Mouse (Mus musculus) hindbrain, embryonic 16.5 days (tissue): ENCODE data around the gene Zswim7. TPM values are rescaled to one million over a fixed set of nuclear protein-coding genes. Genes with fewer than 3 reads are reported as not detected.
A peak's percentile ranks its signal among the peaks of the same experiment; 100 is the strongest.

Experiments used
- ATAC-seq: fragments of 200-750 bp; cut with Nextera tagmentation; 2 replicates; pipeline ENCODE4 v1.8.0; 2017; ENCODE audit warnings: moderate TSS enrichment, moderate library complexity
- H3K27ac ChIP-seq: fragments of 300-500 bp; sonication (generic); 2 replicates; pipeline ENCODE4 v1.5.1; 2014; ENCODE audit warnings: low read depth, mild to moderate bottlenecking, control low read depth, low read length, moderate library complexity
- H3K27me3 ChIP-seq: fragments of 300-500 bp; sonication (generic); replicated peaks from 2 replicates; pipeline ENCODE4 v1.6.1; 2014; ENCODE audit warnings: low read length; ENCODE audit not compliant: control insufficient read depth, insufficient read depth
- H3K36me3 ChIP-seq: fragments of 300-500 bp; sonication (generic); 2 replicates; pipeline ENCODE4 v1.6.1; 2014; ENCODE audit warnings: mild to moderate bottlenecking, low read length, moderate library complexity, mixed read lengths; ENCODE audit not compliant: control insufficient read depth, insufficient read depth
- H3K4me1 ChIP-seq: fragments of 300-500 bp; sonication (generic); 2 replicates; pipeline ENCODE4 v1.6.1; 2014; ENCODE audit warnings: low read depth, low read length; ENCODE audit not compliant: control insufficient read depth, insufficient read depth
- H3K4me2 ChIP-seq: fragments of 300-500 bp; sonication (generic); 2 replicates; pipeline ENCODE4 v1.6.1; 2014; ENCODE audit warnings: mild to moderate bottlenecking, low read length, control low read depth, moderate library complexity
- H3K4me3 ChIP-seq: fragments of 300-500 bp; sonication (generic); 2 replicates; pipeline ENCODE4 v1.5.1; 2014; ENCODE audit warnings: mild to moderate bottlenecking, low read length, control low read depth, moderate library complexity
- H3K9ac ChIP-seq: fragments of 300-500 bp; sonication (generic); 2 replicates; pipeline ENCODE4 v1.6.1; 2014; ENCODE audit warnings: low read depth, mild to moderate bottlenecking, control low read depth, low read length, moderate library complexity
- H3K9me3 ChIP-seq: fragments of 300-500 bp; sonication (generic); 2 replicates; pipeline ENCODE4 v1.6.1; 2014; ENCODE audit warnings: mild to moderate bottlenecking, low read length, moderate library complexity; ENCODE audit not compliant: control insufficient read depth
- WGBS: fragments of 180-500 bp; shearing (Covaris S2); extraction: QIAGEN DNeasy Blood & Tissue Kit; methylation state at CpG from one replicate; pipeline ENCODE4 v1.1.7; 2014; 5-methylcytosine and 5-hydroxymethylcytosine counted together
- polyA plus RNA-seq: library from polyadenylated mRNA; unstranded; fragments of >200 nt; fragmentation: Nextera tagmentation; extraction: Ambion mirVana; gene quantifications from 2 replicates; pipeline ENCODE4 v1.2.1, GENCODE M21; 2015

Gene Zswim7
- 18.4 and 21.9 TPM in 2 replicates for polyA plus RNA-seq

GRCm38 (mm10) chr11:62280675-62281600, at the start of gene Zswim7, which contains the start of gene Ttc19:
TSS of gene Zswim7 (minus strand) at chr11:62281375.
TSS of gene Ttc19 (plus strand) at chr11:62281473.
- Histone ChIP-seq H3K27ac (peak within 1 kb of the TSS; percentile 92), H3K4me1 (peaks cover 3% of the 10 kb centered on the region; the same call in 1 of the 2 replicates), H3K4me2 (peak within 1 kb of the TSS; percentile 73), H3K36me3 (peaks cover 13% of the 10 kb centered on the region), H3K4me3 (peak within 1 kb of the TSS; percentile 94), H3K9me3 (no peaks in the 10 kb centered on the region), H3K9ac (peak within 1 kb of the TSS; percentile 95), H3K27me3 (no peaks in the 10 kb centered on the region)
- peak; percentile 97 for ATAC-seq
- under 1% methylated on average over 51 of the region's 68 CpGs for WGBS

- ATAC-seq, result no peak
- no peak overlapping the region for H3K4me3 ChIP-seq
- no peaks in the 10 kb centered on the region for H3K27me3 ChIP-seq
- no peak overlapping the region for H3K4me2 ChIP-seq
- WGBS, result 93% methylated on average over 3 of the region's 3 CpGs
- no peaks in the 10 kb centered on the region for H3K9me3 ChIP-seq
- H3K9ac ChIP-seq, result no peak overlapping the region
- H3K4me1 ChIP-seq, result no peaks in the 10 kb centered on the region
- H3K36me3 ChIP-seq, result peaks cover 53% of the 10 kb centered on the region
- H3K27ac ChIP-seq, result no peak overlapping the region
Measured at GRCm38 (mm10) chr11:62323659-62324058, 42.5 kb upstream of the Zswim7 start.

GRCm38 (mm10) chr11:62320097-62320496, 38.9 kb upstream of the Zswim7 start:
- H3K27ac ChIP-seq, result no peak overlapping the region
- no peak overlapping the region for H3K4me2 ChIP-seq
- H3K4me3 ChIP-seq, result no peak overlapping the region
- peaks cover 58% of the 10 kb centered on the region for H3K36me3 ChIP-seq
- no peaks in the 10 kb centered on the region for H3K9me3 ChIP-seq
- H3K4me1 ChIP-seq, result no peaks in the 10 kb centered on the region
- no peaks in the 10 kb centered on the region for H3K27me3 ChIP-seq
- ATAC-seq, result no peak
- H3K9ac ChIP-seq, result no peak overlapping the region
- WGBS, result 93% methylated on average over 3 of the region's 3 CpGs

- ATAC-seq, result no peak
- H3K4me2 ChIP-seq, result no peak overlapping the region
- WGBS, result 81% methylated on average over 11 of the region's 11 CpGs
Measured at GRCm38 (mm10) chr11:62317746-62318145, 36.6 kb upstream of the Zswim7 start.

GRCm38 (mm10) chr11:62314984-62315383, 33.8 kb upstream of the Zswim7 start:
- Histone ChIP-seq H3K27me3 (no peaks in the 10 kb centered on the region), H3K9me3 (no peaks in the 10 kb centered on the region), H3K36me3 (peaks cover 44% of the 10 kb centered on the region), H3K4me2 (no peak overlapping the region), H3K9ac (no peak overlapping the region), H3K27ac (no peak overlapping the region), H3K4me3 (no peak overlapping the region), H3K4me1 (no peaks in the 10 kb centered on the region)
- no peak for ATAC-seq
- 93% methylated on average over 5 of the region's 5 CpGs for WGBS

More at GRCm38 (mm10) chr11:62317746-62318145, 36.6 kb upstream of the Zswim7 start:
- peaks cover 54% of the 10 kb centered on the region for H3K36me3 ChIP-seq
- no peaks in the 10 kb centered on the region for H3K9me3 ChIP-seq
- no peak overlapping the region for H3K9ac ChIP-seq
- no peak overlapping the region for H3K4me3 ChIP-seq
- no peak overlapping the region for H3K27ac ChIP-seq
- H3K27me3 ChIP-seq, result no peaks in the 10 kb centered on the region
- no peaks in the 10 kb centered on the region for H3K4me1 ChIP-seq

GRCm38 (mm10) chr11:62309296-62309695, 28.1 kb upstream of the Zswim7 start:
- Histone ChIP-seq H3K4me1 (no peaks in the 10 kb centered on the region), H3K9ac (no peak overlapping the region), H3K9me3 (no peaks in the 10 kb centered on the region), H3K4me3 (no peak overlapping the region), H3K36me3 (peaks cover 28% of the 10 kb centered on the region), H3K4me2 (no peak overlapping the region), H3K27ac (no peak overlapping the region), H3K27me3 (no peaks in the 10 kb centered on the region)
- no peak for ATAC-seq
- WGBS, result 95% methylated on average over 2 of the region's 2 CpGs

- ATAC-seq, result no peak
- 88% methylated on average over 2 of the region's 2 CpGs for WGBS
- no peak overlapping the region for H3K4me3 ChIP-seq
- no peak overlapping the region for H3K9ac ChIP-seq
- H3K9me3 ChIP-seq, result no peaks in the 10 kb centered on the region
- peaks cover 16% of the 10 kb centered on the region for H3K36me3 ChIP-seq
- H3K27me3 ChIP-seq, result no peaks in the 10 kb centered on the region
- no peak overlapping the region for H3K27ac ChIP-seq
- no peak overlapping the region for H3K4me2 ChIP-seq
- no peaks in the 10 kb centered on the region for H3K4me1 ChIP-seq
Measured at GRCm38 (mm10) chr11:62305866-62306265, 24.7 kb upstream of the Zswim7 start.

- no peak for ATAC-seq
- H3K27ac ChIP-seq, result no peak overlapping the region
- peaks cover 12% of the 10 kb centered on the region; the same call in 1 of the 2 replicates for H3K36me3 ChIP-seq
- 84% methylated on average over 6 of the region's 6 CpGs for WGBS
- H3K27me3 ChIP-seq, result no peaks in the 10 kb centered on the region
- no peak overlapping the region for H3K9ac ChIP-seq
- H3K4me3 ChIP-seq, result no peak overlapping the region
- H3K9me3 ChIP-seq, result no peaks in the 10 kb centered on the region
- H3K4me1 ChIP-seq, result no peaks in the 10 kb centered on the region
- no peak overlapping the region for H3K4me2 ChIP-seq
Measured at GRCm38 (mm10) chr11:62298883-62299282, 17.7 kb upstream of the Zswim7 start.

- Histone ChIP-seq H3K9ac (no peak overlapping the region), H3K9me3 (no peaks in the 10 kb centered on the region), H3K4me2 (no peak overlapping the region), H3K27me3 (no peaks in the 10 kb centered on the region), H3K4me1 (no peaks in the 10 kb centered on the region), H3K4me3 (no peak overlapping the region), H3K27ac (no peak overlapping the region), H3K36me3 (peaks cover 19% of the 10 kb centered on the region)
- no peak for ATAC-seq
- 100% methylated on average over 2 of the region's 2 CpGs for WGBS
Measured at GRCm38 (mm10) chr11:62294121-62294520, 12.9 kb upstream of the Zswim7 start.
